Mouse (Mus musculus): ENCODE results near the gene Tns2.
"Not testable (repeated sequence)": the region's sequence is repeated elsewhere in the genome, so short reads cannot be mapped to it uniquely, and the experiment has no call there.

Tns2 gene

GRCm38 (mm10) chr15:102142914-102143912 is 43.0 kb downstream of the Tns2 start:
- DNase-seq (ENCODE audit: low read depth) = no peak

- no peak for DNase-seq (ENCODE audit: low read depth)
Observed at GRCm38 (mm10) chr15:102144274-102144711, 44.1 kb downstream of the Tns2 start, which contains the start of gene Igfbp6. TSS of gene Igfbp6 (plus strand) at chr15:102144362.

- DNase-seq (ENCODE audit: low read depth) = no peak
Observed at GRCm38 (mm10) chr15:102144726-102145125, 44.5 kb downstream of the Tns2 start.

GRCm38 (mm10) chr15:102145330-102145729 is 45.1 kb downstream of the Tns2 start:
- DNase-seq (ENCODE audit: low read depth) = no peak

- DNase-seq (ENCODE audit: low read depth) = no peak
Observed at GRCm38 (mm10) chr15:102146089-102146488, 45.9 kb downstream of the Tns2 start.

GRCm38 (mm10) chr15:102146882-102147281 is 46.7 kb downstream of the Tns2 start:
- DNase-seq (ENCODE audit: low read depth) = peak; percentile 56

GRCm38 (mm10) chr15:102147674-102148402 is 47.6 kb downstream of the Tns2 start:
- DNase-seq (ENCODE audit: low read depth) = no peak

GRCm38 (mm10) chr15:102149561-102149960 is 49.3 kb downstream of the Tns2 start:
- DNase-seq (ENCODE audit: low read depth) = no peak

GRCm38 (mm10) chr15:102150301-102151135 is 50.3 kb downstream of the Tns2 start, which contains the start of gene Soat2:
TSS of gene Soat2 (plus strand) at chr15:102150526.
- peak; percentile 44 for DNase-seq (ENCODE audit: low read depth)

GRCm38 (mm10) chr15:102152646-102153045 is 52.4 kb downstream of the Tns2 start:
- DNase-seq (ENCODE audit: low read depth) = no peak

- DNase-seq (ENCODE audit: low read depth) = not testable (repeated sequence)
Observed at GRCm38 (mm10) chr15:102155006-102155405, 54.8 kb downstream of the Tns2 start.

GRCm38 (mm10) chr15:102156836-102157235 is 56.6 kb downstream of the Tns2 start:
- DNase-seq (ENCODE audit: low read depth) = no peak

GRCm38 (mm10) chr15:102160415-102161060 is 60.3 kb downstream of the Tns2 start:
- DNase-seq (ENCODE audit: low read depth) = no peak

GRCm38 (mm10) chr15:102163900-102164693 is 63.9 kb downstream of the Tns2 start:
- no peak for DNase-seq (ENCODE audit: low read depth)

GRCm38 (mm10) chr15:102165468-102166100 is 65.4 kb downstream of the Tns2 start:
- no peak for DNase-seq (ENCODE audit: low read depth)

Measured in c-Kit-positive CD71-negative TER-119-negative erythroid progenitor cells, embryonic 14.5 days (primary cell).